Mouse (Mus musculus): ENCODE measurements around the gene Adamts17.

Gene Adamts17

DNA sequence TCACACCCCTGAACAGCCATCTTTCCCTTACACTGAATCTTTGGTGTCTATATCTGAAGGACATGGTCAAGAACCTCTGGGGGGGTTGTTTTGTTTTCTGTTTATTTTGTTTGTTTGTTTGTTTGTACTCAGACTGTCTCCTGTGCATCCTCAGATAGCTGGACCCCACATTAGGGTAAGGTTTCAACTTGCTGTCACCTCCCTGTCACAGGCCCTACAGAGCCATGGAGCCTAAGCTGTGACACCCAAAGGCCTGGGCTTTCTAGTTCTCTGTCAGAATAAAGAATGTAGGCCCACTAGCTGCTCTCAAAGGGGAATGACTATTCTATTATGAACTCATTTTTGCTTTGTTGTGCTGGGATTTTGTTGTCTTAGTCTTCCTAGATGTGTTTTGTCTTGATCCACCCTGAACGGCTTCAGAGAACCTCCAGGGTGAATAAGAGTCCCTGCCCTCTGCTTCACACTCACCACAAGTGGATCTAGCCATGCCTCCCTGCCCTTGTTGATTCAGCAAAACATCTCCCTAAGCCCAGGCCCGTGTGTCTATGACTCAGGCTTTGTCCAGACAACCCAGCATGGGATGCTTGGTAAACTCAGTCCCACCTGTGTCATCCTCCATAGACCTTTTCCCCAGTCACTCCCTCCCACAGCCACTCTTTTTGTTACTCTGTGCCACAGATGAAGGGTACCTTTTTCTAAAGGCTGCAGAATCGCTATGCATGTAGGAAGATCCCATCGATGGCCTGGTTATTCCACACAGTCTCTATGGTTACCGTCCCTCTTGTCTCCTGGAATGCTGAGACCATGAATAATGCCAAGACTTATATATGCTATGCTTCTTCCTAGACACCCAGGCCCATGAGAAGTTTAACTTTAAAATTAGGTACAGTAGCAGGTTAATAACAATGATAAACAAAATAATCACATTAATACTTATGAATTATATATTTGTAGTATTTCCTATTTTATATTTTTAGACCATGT lies 197.3 kb downstream of the Adamts17 start:
- no peak for DNase-seq

DNA sequence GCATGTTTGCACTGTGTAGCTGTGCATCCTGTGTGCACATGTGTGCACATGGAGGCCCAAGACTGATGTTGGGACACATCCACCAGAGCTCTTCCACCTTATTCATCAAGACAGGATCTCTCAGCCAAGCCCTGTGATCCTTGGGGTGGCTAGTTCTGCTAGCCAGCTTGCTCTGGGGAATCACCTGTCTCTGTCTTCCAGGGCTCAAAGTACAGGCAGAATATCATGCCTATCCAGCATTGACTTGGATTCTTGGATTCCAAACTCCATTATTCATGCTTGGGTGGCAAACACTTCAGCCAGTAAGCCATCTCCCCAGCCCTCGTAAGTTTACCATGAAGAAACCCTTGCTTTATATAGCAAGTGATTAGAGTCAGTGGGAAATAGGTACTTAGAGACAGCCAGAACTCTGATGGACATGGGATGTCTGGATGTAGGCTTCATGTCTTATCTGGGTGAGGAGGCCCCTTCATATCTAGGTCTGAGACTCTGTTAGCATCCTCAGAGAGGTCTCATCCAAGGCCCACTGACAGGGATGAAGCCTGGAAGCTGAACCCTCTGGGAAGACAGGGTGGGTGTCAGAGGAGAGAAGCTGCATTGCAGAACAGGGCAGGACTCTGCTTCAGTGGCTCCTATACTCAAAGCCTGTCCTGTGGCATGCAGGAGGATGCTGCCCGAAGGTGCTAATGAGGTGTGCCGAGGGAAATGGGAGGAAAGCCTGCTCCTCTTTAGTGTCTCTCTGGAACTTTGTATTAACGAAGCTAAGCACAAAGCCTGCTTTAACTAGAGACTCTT lies 198.4 kb downstream of the Adamts17 start:
- DNase-seq, result no peak

DNA sequence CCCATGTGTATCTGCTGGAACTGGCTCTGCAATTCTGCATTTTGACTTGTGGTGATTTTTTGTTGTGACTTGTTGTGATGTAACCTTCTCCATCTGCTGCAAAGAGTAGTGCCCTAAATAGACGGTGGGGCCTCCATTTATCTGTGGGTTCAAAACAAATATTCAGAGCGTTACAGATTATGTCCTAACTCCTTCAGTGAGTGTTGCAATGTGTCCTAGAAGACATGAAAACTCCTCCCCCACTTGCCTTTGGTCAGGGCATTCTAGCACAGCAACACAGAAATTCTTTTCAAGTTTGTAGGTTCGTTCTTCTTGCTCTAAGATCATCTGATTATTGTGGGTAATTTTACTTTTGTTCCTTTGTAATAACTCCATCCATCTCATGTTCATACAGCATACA lies 199.6 kb downstream of the Adamts17 start:
- peak; percentile 30 for DNase-seq

DNA sequence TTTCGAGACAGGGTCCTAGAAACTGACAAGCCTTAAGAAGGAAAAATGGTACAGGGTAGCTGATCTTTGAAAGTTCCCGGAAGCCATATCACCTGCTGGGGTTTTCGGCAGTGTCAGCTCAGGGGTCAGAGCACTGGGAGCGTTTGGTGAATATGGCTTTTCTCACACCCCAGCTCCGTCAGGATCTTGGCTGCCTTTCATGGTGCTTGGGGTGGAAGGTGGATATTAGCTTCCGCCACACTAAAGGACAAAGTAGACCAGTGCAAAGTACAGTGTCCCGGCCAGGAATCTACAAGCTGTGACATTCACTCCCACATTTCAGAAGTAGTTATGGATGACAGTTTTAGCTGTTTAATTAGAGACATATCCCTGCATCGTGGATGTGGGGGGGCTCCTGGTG lies 200.3 kb downstream of the Adamts17 start:
- peak; percentile 25 for DNase-seq

DNA sequence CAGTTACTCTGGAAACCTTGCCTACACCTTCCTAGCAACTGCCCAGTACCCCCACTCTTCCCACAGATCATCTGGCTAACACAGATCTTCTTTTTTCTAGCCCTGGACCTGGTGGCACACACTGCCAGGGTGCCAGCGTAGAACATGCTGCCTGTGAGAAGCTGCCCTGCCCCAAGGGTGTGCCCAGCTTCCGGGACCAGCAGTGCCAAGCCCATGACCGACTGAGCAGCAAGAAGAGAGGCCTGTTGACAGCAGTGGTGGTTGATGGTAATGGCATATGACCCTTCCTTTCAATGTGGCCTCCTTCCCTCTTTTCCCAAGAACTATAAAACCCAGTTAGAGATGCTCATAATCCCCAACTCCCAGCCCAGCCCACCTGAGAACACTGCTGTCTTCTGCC lies 202.2 kb downstream of the Adamts17 start:
- DNase-seq, result no peak

DNA sequence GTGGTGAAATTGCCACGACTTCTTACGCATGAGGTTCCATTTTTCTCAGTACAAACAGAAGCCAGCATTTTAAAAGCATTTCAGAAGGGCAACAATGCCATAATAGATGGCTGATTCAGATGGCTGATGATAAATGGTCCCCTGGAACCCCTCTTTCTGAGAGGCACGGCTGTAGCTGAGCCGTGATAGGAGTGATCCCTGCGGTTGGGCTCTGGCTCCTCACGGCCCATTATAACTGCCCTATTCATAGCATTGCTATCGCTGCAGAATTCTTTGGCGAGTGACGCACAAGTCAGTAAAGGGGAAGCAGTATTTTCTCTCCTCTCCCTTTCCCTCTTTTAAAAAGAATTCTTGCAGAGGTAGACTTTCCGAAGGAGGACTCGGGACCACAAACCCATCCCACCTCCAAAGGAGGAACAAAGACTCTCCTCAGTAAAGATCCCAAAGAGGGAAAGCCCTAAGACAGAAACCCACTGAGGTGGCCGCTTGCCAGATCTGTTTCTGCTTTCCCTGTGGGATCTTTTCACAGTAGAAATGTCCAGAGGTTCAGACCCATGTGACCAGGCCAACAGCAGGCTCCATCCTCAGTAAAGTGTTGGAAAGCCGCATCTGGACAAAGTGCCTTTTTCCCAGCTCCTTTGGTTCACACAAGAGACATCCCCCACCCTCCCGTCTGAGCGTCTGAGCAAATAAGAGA lies 204.7 kb downstream of the Adamts17 start:
- no peak for DNase-seq

DNA sequence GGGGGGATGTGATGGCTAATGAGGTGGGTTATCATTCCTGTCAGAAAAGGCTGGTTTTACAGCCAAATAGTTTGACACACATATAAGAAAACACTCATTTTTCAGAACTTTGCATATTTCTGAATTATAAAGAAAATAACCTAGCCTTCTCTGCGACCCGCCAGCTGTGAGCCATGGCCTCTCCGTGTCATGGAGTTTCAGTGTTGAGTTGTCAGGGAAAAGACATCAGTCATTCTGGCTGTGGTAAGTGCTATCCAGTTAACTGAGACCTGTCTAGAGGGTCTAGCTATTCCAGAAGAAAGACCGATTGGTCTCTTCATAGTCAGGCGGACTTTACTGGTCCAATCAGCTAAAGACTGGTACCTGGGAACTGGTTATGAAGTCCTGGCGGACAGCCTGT lies 205.7 kb downstream of the Adamts17 start:
- DNase-seq, result no peak

DNA sequence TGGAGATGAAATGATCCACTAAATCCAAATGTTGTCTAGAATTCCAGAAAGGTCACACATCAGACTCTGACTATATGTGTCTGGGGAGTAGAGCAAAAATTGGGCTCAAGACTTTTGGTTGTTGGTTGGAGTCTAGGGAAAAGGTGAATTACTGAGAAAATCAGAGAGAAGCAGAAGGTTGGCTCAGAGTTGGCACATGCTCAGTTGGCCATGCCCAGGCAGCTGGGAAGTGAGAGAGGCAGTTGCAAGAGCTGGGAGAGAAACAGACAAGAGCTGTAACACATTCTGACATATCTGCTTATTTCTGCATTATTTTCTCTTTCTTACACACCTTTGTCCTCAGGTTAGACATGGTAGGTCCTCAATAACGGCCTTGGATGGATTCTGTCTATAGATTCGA lies 209.7 kb downstream of the Adamts17 start:
- no peak for DNase-seq

DNA sequence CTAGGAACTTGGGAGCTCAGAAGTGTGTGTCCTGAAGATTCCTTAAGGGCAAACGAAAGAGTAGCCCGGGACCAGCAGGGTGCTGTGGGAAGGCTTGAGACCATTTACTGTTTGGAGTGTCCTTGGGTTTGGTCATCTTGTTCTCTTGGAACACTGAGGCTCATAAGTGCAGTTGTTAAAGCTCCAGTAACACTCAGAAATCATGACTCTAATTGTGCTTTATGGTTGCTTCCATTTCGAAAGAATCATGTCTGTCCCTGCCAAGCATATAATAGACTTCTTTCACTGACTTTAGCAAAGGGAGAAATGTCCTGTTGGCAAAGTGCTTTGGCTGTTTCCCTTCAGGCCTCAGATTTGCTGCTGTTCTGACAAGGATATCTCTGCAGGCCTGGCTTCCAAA lies 210.9 kb downstream of the Adamts17 start:
- DNase-seq, result peak; percentile 23

DNA sequence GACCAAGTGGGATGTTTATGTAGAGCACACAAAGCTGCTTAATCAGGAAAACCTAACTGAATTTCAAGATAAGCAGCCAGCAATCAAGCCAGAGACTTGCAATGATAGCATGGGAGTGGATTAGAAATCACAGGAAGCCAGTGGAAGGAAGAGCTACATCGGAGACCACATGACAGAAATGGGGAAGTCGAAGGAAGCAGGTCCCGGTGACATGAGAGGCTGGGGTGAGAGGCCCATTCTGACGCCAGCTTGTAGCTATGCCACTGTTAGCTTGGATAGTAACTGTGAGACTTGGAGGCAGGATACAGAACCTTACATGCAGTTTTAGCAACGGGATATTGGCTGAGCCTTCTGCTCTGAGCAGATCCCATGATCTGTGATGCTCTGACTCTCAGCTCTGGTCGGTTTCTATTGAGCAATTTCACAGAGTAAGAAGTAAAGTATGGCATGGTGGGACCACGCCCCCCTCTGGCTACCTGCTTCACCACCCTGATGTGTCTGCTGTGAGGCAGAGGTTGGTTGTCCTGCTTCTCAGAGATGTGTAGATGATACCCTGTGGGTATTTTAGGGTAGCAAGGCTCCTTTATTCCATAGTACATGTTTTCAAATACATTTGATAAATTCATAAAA lies 211.7 kb downstream of the Adamts17 start:
- no peak for DNase-seq

DNA sequence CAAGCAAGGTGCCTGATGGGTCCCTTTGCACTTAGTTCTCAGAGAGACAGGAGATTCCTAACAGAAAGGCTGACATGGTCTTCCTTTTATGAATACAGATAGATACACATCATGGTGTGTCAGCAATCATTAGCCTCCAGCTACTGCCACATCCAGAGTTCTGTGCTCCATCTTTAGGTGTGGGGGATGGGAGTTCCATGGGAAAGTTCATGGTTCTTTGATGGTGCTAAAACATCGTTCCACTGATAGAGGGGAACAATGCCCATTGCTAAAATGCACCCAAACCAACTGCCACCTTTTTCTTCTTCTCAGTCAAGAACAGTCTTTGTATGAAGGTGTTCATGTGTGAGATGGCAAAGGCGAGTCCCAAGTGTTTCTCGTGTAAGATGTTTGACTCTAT lies 215.3 kb downstream of the Adamts17 start:
- DNase-seq, result no peak

DNA sequence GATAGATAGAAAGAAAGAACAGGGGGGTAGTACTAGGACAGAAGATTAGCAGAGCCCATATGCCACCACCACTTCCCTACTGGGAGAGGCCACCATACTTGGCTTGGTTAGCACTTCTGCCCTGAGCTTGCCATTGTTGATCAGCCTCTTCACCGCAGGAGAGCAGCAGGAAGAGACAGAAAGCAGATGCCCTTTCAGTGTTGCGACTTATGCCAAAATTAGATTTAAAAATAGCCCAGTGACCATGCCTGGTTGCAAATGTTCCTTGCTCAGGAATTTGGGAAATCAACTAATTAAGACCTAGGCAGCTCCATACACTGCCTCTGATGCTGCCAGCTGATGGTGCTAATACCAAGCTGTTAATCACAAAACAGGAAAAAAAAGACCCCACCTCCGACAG lies 216.0 kb downstream of the Adamts17 start:
- no peak for DNase-seq

DNA sequence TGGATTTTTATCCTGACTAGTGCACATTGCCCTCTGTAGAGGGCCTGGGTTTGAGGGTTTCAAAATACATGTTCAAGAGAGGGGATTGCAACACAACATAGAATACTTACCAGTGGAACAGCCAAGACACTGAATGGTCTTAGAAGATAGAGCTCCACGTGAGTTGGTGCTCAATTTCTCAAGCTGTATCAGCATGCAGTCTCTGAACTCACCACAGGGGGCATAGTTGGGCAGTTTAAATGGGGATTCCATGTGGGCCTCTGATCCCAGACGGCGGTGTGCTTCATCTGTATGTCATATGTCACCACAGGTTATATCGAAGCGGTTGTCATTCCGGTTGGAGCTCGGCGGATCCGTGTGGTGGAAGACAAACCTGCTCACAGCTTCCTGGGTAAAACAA lies 222.2 kb downstream of the Adamts17 start:
- DNase-seq, result peak; percentile 74

DNA sequence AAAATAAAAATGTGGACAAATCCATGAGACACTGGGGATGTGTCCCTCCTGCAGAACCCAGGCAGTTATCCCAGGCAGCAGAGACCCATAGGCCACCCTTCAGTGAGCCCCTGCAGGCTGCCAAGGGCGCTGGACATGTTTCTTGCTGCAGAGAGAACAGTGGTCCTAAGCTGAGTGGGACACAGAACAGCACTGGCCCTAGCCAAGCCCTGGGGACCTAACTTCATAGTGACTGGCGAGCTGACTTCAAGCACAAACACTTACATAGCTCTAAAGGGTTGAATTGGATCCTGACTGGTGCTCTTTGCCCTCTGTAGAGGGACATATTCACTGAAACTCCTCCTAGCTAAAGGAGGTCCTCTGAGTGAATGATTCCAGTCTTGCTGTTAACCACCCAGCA lies 223.0 kb downstream of the Adamts17 start:
- no peak for DNase-seq

DNA sequence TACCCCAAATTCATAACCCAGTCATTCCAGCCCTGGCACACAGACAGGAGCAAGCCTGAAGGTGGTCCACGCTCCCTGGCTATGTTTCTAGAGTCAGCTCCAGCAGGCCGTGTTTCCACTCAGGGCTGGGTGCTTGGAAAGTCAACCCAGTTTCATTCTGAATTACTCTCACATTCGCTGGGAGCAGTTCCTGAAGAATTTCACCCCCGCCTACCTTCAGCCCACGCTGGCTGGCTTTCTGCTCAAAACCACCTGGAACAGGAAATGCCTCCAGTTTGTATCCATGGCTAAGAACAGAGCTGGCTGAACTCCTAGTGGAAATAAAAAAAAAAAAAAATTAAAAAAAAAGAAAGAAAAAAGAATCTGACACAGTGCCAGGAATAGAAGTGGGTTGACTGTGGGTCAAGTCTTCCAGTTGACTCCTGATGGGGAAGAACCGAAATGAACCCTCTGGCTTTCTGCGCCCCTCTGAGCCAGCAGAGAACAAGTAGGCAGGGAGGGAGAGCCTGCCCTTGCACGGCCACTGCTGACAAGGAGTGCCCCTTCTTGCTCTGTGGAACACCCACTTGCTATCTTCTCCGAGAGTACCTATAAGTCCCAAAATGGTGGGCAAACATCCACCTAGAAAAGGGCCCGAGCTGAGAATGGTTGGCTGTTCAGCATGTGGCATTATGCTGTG lies 225.2 kb downstream of the Adamts17 start:
- peak; percentile 28 for DNase-seq

DNA sequence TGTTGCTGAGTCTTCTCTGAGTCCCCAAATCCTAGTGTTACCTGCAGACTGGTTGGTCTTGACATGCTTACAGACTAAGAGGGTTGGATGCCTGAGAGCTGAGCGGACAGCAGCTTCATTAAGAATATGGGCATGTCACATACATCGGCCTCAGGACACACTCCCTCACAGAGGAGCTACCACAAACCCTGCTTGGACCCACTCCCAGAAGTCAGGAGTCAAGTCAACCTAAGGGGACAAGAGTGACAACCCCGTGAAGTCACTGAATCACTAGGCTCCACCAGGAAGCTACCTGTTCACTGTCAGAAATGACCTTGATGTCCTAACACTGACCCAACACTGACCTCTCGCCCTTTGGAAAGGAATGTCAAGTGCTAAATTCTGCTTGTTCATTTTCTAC lies 226.1 kb downstream of the Adamts17 start:
- no peak for DNase-seq

DNA sequence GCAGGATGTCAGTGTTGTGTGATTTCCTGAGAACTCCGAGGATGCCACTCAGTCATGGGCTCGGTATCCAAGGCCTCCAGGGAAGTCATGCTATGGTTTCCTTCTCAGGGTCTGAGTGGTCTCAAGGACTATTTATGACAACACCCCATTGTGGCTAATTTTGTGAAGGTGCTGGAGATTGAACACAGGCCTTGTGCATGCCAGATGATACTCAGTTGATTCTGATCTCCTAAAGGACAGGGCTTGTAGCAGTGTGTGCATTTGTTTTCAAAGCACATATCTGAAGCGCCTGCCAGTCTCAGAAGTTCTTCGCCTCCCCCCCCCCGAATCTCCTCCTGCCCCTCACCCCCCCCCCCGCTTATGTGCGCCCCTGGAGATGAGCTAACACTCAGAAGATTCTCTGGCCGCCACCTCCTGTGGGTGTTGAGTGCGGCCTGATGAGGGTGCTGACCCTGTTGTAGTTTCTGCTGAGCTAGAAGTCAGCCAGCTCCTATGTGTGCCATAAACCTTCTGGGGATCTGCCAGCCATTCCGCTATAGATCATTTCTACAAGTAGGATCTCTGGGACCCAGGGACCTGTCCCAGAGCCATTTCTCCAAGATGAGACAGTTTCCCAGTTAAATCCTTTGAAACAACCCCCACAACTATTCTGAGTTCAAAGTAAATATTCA lies 232.6 kb downstream of the Adamts17 start:
- DNase-seq, result peak; percentile 60

DNA sequence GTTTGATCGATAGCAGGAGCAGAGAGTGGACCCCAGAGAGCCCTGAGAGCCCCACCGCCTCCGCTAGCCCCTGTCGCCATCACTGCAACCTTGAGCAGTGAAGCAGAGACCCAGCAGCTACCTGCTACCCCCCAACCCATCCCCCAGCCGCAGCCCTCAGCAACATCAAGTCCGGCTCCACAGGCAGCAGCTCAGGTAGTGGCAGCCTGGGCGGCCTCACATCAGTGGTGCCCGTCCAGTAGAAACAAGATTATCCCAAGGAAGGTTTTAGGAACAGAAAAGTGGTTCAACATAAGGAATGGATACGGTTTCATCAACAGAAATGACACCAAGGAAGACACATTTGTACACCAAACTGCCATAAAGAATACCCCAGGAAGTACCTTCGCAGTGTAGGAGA lies 243.2 kb downstream of the Adamts17 start:
- DNase-seq, result no peak

DNA sequence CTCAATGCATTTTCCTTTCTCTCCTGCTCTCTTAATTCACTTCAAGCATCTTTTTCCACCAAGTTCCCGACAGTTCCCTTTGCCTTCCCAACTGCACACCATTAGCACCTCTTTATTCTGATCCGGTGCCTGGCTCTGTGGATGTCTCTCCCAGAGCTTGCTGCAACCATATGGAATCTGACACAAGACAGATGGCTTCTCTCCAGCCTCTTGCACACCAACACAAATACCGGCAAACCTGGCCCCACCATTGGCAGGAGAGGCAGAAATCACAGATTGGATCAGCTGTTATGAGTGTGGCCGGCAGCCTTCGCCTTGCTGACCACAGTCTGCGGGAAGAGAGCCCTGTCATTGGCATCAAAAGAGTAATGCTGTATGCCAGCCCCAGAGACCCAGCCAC lies 248.2 kb downstream of the Adamts17 start:
- DNase-seq, result peak; percentile 14

DNA sequence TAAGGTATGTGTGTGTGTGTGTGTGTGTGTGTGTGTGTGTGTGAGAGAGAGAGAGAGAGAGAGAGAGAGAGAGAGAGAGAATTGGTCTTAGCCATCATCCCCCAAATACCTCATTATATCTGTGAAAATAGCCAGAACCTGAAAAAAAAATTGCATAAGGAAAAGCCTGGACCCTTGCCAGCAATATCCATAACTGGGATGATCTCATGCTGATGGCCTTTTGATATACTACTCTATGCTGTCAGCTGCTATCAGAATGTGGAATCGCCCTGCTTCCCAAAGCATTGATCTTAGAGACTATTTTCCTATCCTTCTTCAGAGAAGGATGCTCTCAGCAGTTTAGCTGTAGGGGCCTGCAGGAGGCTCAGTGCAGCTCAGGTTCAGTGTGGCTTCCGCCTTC lies 257.6 kb downstream of the Adamts17 start:
- no peak for DNase-seq

DNA sequence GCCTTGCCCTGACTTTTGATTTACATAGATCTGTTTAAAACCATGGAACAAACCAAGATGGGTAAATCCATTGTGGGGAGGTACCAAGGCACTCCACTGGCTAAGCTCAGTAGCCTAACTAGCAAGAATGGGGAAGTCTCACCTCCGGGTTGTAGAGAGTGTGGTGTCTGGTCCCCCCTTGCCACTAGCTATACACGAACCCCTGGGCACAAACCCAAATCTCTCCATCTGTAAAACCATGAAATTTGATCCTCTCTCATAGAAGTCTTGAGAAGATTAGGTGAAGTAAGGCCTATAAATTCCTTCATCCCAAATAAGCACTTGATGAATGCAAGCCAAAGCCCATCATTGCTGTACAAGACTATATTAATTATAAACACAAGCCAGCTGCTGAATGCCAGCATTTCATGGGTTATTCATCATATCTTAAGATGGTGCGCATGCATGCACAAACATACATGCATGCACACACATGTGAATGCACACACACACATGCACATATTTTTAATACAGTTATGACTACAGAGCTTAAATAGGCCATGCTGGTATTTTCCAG lies 262.0 kb downstream of the Adamts17 start:
- DNase-seq, result no peak

All from lung, postnatal 10 days (tissue).